Mouse (Mus musculus) neural tube, embryonic 15.5 days (tissue): Measurements from ENCODE around the gene Ipo11. TPM values are rescaled to one million over a fixed set of nuclear protein-coding genes. Genes with fewer than 3 reads are reported as not detected.
"Not testable (repeated sequence)": the region's sequence is repeated elsewhere in the genome, so short reads cannot be mapped to it uniquely, and the experiment has no call there.

Experiments used
- ATAC-seq: fragments of 200-750 bp; cut with Nextera tagmentation; 2 replicates; pipeline ENCODE4 v1.8.0; 2017; ENCODE audit warnings: mild to moderate bottlenecking, moderate TSS enrichment, moderate library complexity; ENCODE audit not compliant: low FRiP score
- H3K27ac ChIP-seq: fragments of 300-500 bp; sonication (generic); replicated peaks from 2 replicates; pipeline ENCODE4 v1.5.1; 2015; ENCODE audit warnings: mild to moderate bottlenecking, inconsistent platforms
- H3K27me3 ChIP-seq: fragments of 300-500 bp; sonication (generic); replicated peaks from 2 replicates; pipeline ENCODE4 v1.6.1; 2015; ENCODE audit warnings: inconsistent platforms
- H3K36me3 ChIP-seq: fragments of 300-500 bp; sonication (generic); 2 replicates; pipeline ENCODE4 v1.6.1; 2015; ENCODE audit warnings: inconsistent platforms
- H3K4me1 ChIP-seq: fragments of 300-500 bp; sonication (generic); 2 replicates; pipeline ENCODE4 v1.6.1; 2015; ENCODE audit warnings: inconsistent platforms
- H3K4me2 ChIP-seq: fragments of 300-500 bp; sonication (generic); 2 replicates; pipeline ENCODE4 v1.6.1; 2015; ENCODE audit warnings: inconsistent platforms, mild to moderate bottlenecking, moderate library complexity
- H3K4me3 ChIP-seq: fragments of 300-500 bp; sonication (generic); replicated peaks from 2 replicates; pipeline ENCODE4 v1.5.1; 2015; ENCODE audit warnings: mild to moderate bottlenecking, inconsistent platforms
- H3K9ac ChIP-seq: fragments of 300-500 bp; sonication (generic); replicated peaks from 2 replicates; pipeline ENCODE4 v1.6.1; 2015; ENCODE audit warnings: mild to moderate bottlenecking, inconsistent platforms
- H3K9me3 ChIP-seq: fragments of 300-500 bp; sonication (generic); replicated peaks from 2 replicates; pipeline ENCODE4 v1.6.1; 2016; ENCODE audit warnings: inconsistent platforms
- WGBS: fragments of 180-500 bp; shearing (Covaris S2); methylation state at CpG from one replicate; pipeline ENCODE4 v1.1.7; 2015; ENCODE audit warnings: mixed read lengths; 5-methylcytosine and 5-hydroxymethylcytosine counted together
- polyA plus RNA-seq: library from polyadenylated mRNA; unstranded; fragments of >200 nt; fragmentation: Nextera tagmentation; extraction: Ambion mirVana; gene quantifications from 2 replicates; pipeline ENCODE4 v1.2.1, GENCODE M21; 2015

The Ipo11 gene
- polyA plus RNA-seq, 1 experiment from 2014 or later = 37.9 TPM

- peak overlapping the region; percentile 99 for H3K4me3 ChIP-seq
- H3K27me3 ChIP-seq = no peaks in the 10 kb centered on the region
- peaks cover 19% of the 10 kb centered on the region for H3K4me1 ChIP-seq
- no peak overlapping the region for H3K27ac ChIP-seq
- no peaks in the 10 kb centered on the region for H3K9me3 ChIP-seq
- no peaks in the 10 kb centered on the region for H3K36me3 ChIP-seq
- 30% methylated on average over 7 of the region's 7 CpGs for WGBS
- H3K9ac ChIP-seq = peak overlapping the region; percentile 83
- H3K4me2 ChIP-seq = peak overlapping the region; percentile 76
- peak; percentile 4 for ATAC-seq
Measured at GRCm38 (mm10) chr13:106937138-106937472, 347 bp upstream of the Ipo11 start.

GRCm38 (mm10) chr13:106935871-106936255, 895 bp downstream of the Ipo11 start:
- Histone ChIP-seq H3K4me3 (peak overlapping the region; percentile 99), H3K36me3 (no peaks in the 10 kb centered on the region), H3K4me2 (peak overlapping the region; percentile 76), H3K4me1 (peaks cover 19% of the 10 kb centered on the region), H3K27me3 (no peaks in the 10 kb centered on the region), H3K9me3 (no peaks in the 10 kb centered on the region), H3K27ac (peak overlapping the region; percentile 90), H3K9ac (peak overlapping the region; percentile 83)
- WGBS = 8% methylated on average over 9 of the region's 9 CpGs
- no peak for ATAC-seq

GRCm38 (mm10) chr13:106929201-106929600, 7.6 kb downstream of the Ipo11 start:
- Histone ChIP-seq H3K27ac (no peak overlapping the region), H3K9me3 (no peaks in the 10 kb centered on the region), H3K4me1 (peaks cover 3% of the 10 kb centered on the region), H3K9ac (no peak overlapping the region), H3K27me3 (no peaks in the 10 kb centered on the region), H3K4me3 (no peak overlapping the region), H3K4me2 (no peak overlapping the region), H3K36me3 (peaks cover 15% of the 10 kb centered on the region)
- WGBS = 92% methylated on average over 2 of the region's 2 CpGs
- no peak for ATAC-seq

- Histone ChIP-seq H3K27me3 (no peaks in the 10 kb centered on the region), H3K27ac (no peak overlapping the region), H3K9ac (no peak overlapping the region), H3K4me2 (no peak overlapping the region), H3K9me3 (no peaks in the 10 kb centered on the region), H3K4me3 (no peak overlapping the region), H3K36me3 (peaks cover 17% of the 10 kb centered on the region), H3K4me1 (no peaks in the 10 kb centered on the region)
- no peak for ATAC-seq
- 93% methylated on average over 4 of the region's 4 CpGs for WGBS
Measured at GRCm38 (mm10) chr13:106928296-106928695, 8.5 kb downstream of the Ipo11 start.

- not testable (repeated sequence) for H3K4me2 ChIP-seq, H3K9me3 ChIP-seq, H3K4me3 ChIP-seq, H3K27ac ChIP-seq, H3K9ac ChIP-seq, H3K4me1 ChIP-seq, ATAC-seq, H3K27me3 ChIP-seq
- 97% methylated on average over 3 of the region's 3 CpGs for WGBS
- H3K36me3 ChIP-seq = peaks cover 28% of the 10 kb centered on the region
Measured at GRCm38 (mm10) chr13:106925921-106926320, 10.8 kb downstream of the Ipo11 start.

GRCm38 (mm10) chr13:106918322-106919050, 18.3 kb downstream of the Ipo11 start:
- no peaks in the 10 kb centered on the region for H3K9me3 ChIP-seq
- 83% methylated on average over 7 of the region's 7 CpGs for WGBS
- H3K36me3 ChIP-seq = peaks cover 21% of the 10 kb centered on the region
- H3K4me3 ChIP-seq = no peak overlapping the region
- ATAC-seq = peak; percentile 45; the same call in 1 of the 2 replicates
- H3K4me1 ChIP-seq = no peaks in the 10 kb centered on the region
- no peak overlapping the region for H3K9ac ChIP-seq
- H3K27me3 ChIP-seq = no peaks in the 10 kb centered on the region
- H3K4me2 ChIP-seq = no peak overlapping the region
- no peak overlapping the region for H3K27ac ChIP-seq

GRCm38 (mm10) chr13:106913125-106913736, 23.5 kb downstream of the Ipo11 start:
- Histone ChIP-seq H3K4me1 (no peaks in the 10 kb centered on the region), H3K36me3 (peaks cover 18% of the 10 kb centered on the region), H3K27me3 (no peaks in the 10 kb centered on the region), H3K4me2 (no peak overlapping the region), H3K4me3 (no peak overlapping the region), H3K9me3 (no peaks in the 10 kb centered on the region), H3K9ac (no peak overlapping the region), H3K27ac (no peak overlapping the region)
- WGBS = 64% methylated on average over 3 of the region's 3 CpGs
- no peak for ATAC-seq

GRCm38 (mm10) chr13:106910096-106910495, 26.7 kb downstream of the Ipo11 start:
- no peak overlapping the region for H3K9ac ChIP-seq
- ATAC-seq = no peak
- 97% methylated on average over 10 of the region's 10 CpGs for WGBS

GRCm38 (mm10) chr13:106907273-106907672, 29.5 kb downstream of the Ipo11 start:
- Histone ChIP-seq H3K27ac (no peak overlapping the region), H3K4me2 (no peak overlapping the region), H3K9ac (no peak overlapping the region), H3K9me3 (no peaks in the 10 kb centered on the region), H3K4me1 (no peaks in the 10 kb centered on the region), H3K27me3 (no peaks in the 10 kb centered on the region), H3K36me3 (peaks cover 34% of the 10 kb centered on the region), H3K4me3 (no peak overlapping the region)
- no peak for ATAC-seq
- 96% methylated on average over 4 of the region's 4 CpGs for WGBS

More at GRCm38 (mm10) chr13:106910096-106910495, 26.7 kb downstream of the Ipo11 start:
- Histone ChIP-seq H3K9me3 (no peaks in the 10 kb centered on the region), H3K36me3 (peaks cover 34% of the 10 kb centered on the region), H3K27me3 (no peaks in the 10 kb centered on the region), H3K4me2 (no peak overlapping the region), H3K27ac (no peak overlapping the region), H3K4me1 (no peaks in the 10 kb centered on the region), H3K4me3 (no peak overlapping the region)

GRCm38 (mm10) chr13:106905154-106905553, 31.6 kb downstream of the Ipo11 start:
- 83% methylated on average over 6 of the region's 6 CpGs for WGBS
- not testable (repeated sequence) for H3K4me1 ChIP-seq, H3K4me3 ChIP-seq, H3K9ac ChIP-seq, ATAC-seq, H3K27ac ChIP-seq, H3K4me2 ChIP-seq, H3K27me3 ChIP-seq, H3K9me3 ChIP-seq
- H3K36me3 ChIP-seq = peaks cover 36% of the 10 kb centered on the region

- H3K4me3 ChIP-seq = no peak overlapping the region
- 80% methylated on average over 3 of the region's 3 CpGs for WGBS
- no peak overlapping the region for H3K9ac ChIP-seq
Measured at GRCm38 (mm10) chr13:106904637-106905036, 32.1 kb downstream of the Ipo11 start.

GRCm38 (mm10) chr13:106894284-106894683, 42.5 kb downstream of the Ipo11 start:
- no peak overlapping the region for H3K9ac ChIP-seq
- no peak for ATAC-seq
- no peak overlapping the region for H3K4me2 ChIP-seq
- no peaks in the 10 kb centered on the region for H3K9me3 ChIP-seq
- no peak overlapping the region for H3K27ac ChIP-seq
- no peaks in the 10 kb centered on the region for H3K4me1 ChIP-seq
- peaks cover 15% of the 10 kb centered on the region for H3K36me3 ChIP-seq
- 97% methylated on average over 2 of the region's 2 CpGs for WGBS
- no peaks in the 10 kb centered on the region for H3K27me3 ChIP-seq
- no peak overlapping the region for H3K4me3 ChIP-seq

More at GRCm38 (mm10) chr13:106904637-106905036, 32.1 kb downstream of the Ipo11 start:
- no peaks in the 10 kb centered on the region for H3K27me3 ChIP-seq
- no peaks in the 10 kb centered on the region for H3K9me3 ChIP-seq
- H3K36me3 ChIP-seq = peaks cover 36% of the 10 kb centered on the region
- ATAC-seq = no peak
- H3K27ac ChIP-seq = no peak overlapping the region
- H3K4me1 ChIP-seq = no peaks in the 10 kb centered on the region
- no peak overlapping the region for H3K4me2 ChIP-seq
